Mouse (Mus musculus): Measurements from ENCODE around the gene Bnc1. TPM values are rescaled to one million over a fixed set of nuclear protein-coding genes. Genes with fewer than 3 reads are reported as not detected.

Gene Bnc1
- 1 to 10 TPM in 1 of 2 experiments, under 1 TPM in 1; 0.84 to 1.2 TPM for total RNA-seq (2021)
- polyA plus RNA-seq (2012; rRNA removed), result 0.03 and 0.10 TPM in 2 replicates
- long read RNA-seq, result 0 reads

- DNase-seq, result peak; percentile 29
Measured at GRCm38 (mm10) chr7:81992131-81993061, at the start of gene Bnc1. Gene Bnc1 (minus strand): TSS chr7:81992292.

- no peak for DNase-seq
Measured at GRCm38 (mm10) chr7:82033347-82033746, 41.3 kb upstream of the Bnc1 start.

GRCm38 (mm10) chr7:82029666-82030065, 37.6 kb upstream of the Bnc1 start:
- DNase-seq, result no peak

GRCm38 (mm10) chr7:82025802-82026201, 33.7 kb upstream of the Bnc1 start:
- no peak for DNase-seq

GRCm38 (mm10) chr7:82023676-82024075, 31.6 kb upstream of the Bnc1 start:
- no peak for DNase-seq

GRCm38 (mm10) chr7:82022404-82022803, 30.3 kb upstream of the Bnc1 start:
- DNase-seq, result no peak

- DNase-seq, result no peak
Measured at GRCm38 (mm10) chr7:82018031-82018430, 25.9 kb upstream of the Bnc1 start.

GRCm38 (mm10) chr7:82016751-82017710, 24.9 kb upstream of the Bnc1 start:
- no peak for DNase-seq

GRCm38 (mm10) chr7:82012472-82012871, 20.4 kb upstream of the Bnc1 start:
- no peak for DNase-seq

- no peak for DNase-seq
Measured at GRCm38 (mm10) chr7:82011534-82012401, 19.7 kb upstream of the Bnc1 start.

- DNase-seq, result no peak
Measured at GRCm38 (mm10) chr7:82007151-82007550, 15.1 kb upstream of the Bnc1 start.

- DNase-seq, result no peak
Measured at GRCm38 (mm10) chr7:82004228-82004627, 12.1 kb upstream of the Bnc1 start.

GRCm38 (mm10) chr7:81999816-82000215, 7.7 kb upstream of the Bnc1 start:
- no peak for DNase-seq

- no peak for DNase-seq
Measured at GRCm38 (mm10) chr7:81999372-81999771, 7.3 kb upstream of the Bnc1 start.

- no peak for DNase-seq
Measured at GRCm38 (mm10) chr7:81995975-81996374, 3.9 kb upstream of the Bnc1 start.

- DNase-seq, result no peak
Measured at GRCm38 (mm10) chr7:81995126-81995525, 3.0 kb upstream of the Bnc1 start.

GRCm38 (mm10) chr7:81993140-81993539, 1.0 kb upstream of the Bnc1 start:
- DNase-seq, result no peak

GRCm38 (mm10) chr7:81991611-81992061, 456 bp downstream of the Bnc1 start:
- no peak for DNase-seq

GRCm38 (mm10) chr7:81991116-81991515, 976 bp downstream of the Bnc1 start:
- no peak for DNase-seq

- no peak for DNase-seq
Measured at GRCm38 (mm10) chr7:81983651-81984050, 8.4 kb downstream of the Bnc1 start.

- DNase-seq, result no peak
Measured at GRCm38 (mm10) chr7:81978304-81978703, 13.8 kb downstream of the Bnc1 start.

Data from adrenal gland, adult 2 months (tissue).